Mouse (Mus musculus) neural tube, embryonic 10.5 days (tissue): ENCODE results near the gene Prex1.

Experiments used
- DNase-seq: peaks from one replicate; pipeline ENCODE4 v3.0.0-alpha.2; 2017; ENCODE audit warnings: low spot score; ENCODE audit errors: extremely low spot score

The Prex1 gene

DNA sequence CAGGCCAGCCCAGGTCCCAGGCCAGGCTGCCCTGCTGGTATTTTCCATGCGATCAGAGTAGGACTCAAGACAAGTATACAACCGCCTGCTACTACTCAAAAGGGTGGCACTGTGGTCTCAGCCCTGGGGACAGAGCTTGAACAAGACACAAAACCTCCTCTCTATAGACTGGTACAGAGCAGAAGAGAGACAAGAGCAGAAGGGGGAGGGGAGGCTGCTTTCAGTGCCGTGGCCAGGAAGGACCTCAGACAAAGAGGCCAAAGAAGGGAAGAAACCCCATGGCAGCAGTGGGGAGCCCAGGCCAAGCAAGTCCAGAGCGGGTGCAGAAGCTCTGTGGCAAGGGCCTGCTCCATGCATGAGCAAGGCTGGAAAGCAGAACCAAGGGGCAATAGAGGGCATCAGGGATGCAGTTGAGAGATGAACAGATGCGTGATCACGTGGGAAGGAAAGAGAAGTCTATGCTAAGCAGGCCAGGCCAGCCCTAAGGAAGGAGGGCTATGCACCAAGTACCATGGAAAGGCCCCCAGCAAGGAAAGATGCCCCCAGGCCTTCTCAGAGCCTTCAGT lies 51.0 kb downstream of the Prex1 start:
- no peak for DNase-seq

DNA sequence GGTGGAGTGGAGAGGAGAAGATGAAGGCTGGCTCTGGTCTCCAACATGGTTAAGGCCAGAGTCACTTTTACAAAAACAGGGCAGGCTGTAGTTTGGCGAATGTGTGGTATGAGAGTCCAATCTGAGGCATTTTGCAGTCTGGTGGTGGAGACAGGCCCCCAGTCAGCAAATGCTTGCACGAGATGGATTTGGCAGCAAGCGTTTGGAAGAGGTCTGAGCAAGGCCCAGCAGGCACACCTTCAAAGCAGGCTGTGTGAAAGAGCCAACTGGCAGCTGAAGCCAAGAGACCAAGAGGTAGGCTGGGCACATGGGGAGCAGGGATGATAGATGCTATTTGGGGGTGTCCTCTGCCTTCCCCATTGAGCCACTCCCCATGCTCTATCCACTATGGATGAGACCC lies 51.7 kb downstream of the Prex1 start:
- DNase-seq = no peak

DNA sequence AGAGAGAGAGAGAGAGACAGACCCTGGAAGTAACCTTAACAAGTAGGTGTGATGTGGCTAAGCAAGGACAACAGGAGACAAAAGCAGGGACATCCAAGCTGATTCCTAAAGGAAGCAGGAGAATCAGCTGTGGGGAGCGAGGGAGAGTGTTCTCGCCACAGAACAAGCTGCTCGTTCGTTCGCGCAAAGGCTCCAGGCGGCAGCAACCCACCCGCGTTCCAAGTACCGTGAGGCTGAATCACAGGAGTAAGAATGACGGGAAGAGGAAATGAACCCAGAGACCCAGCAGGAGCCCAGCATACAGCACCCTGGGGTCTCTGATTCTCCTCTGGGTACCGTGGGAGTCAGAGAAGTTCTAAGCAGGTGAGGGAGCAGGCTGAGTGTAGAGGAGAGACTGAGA lies 52.1 kb downstream of the Prex1 start:
- DNase-seq = no peak

DNA sequence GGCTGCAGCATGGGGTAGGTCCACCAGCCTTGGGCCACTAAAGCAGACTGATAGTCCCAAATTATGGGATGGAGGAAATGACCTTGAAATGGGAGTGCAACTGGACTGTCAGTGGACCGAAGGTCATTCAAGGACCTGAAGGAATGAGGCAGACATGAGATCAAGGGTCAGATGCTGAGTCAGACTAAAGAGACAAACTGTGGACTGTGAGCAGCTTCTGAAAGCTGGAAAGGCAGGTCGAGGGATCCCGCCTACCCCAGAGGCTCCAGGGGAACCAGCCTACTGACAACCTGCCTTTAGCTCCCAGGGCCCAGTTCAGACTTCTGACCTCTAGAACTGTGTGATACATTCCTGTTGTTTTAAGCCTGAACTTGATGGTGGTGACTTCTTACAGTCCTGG lies 55.3 kb downstream of the Prex1 start:
- no peak for DNase-seq

DNA sequence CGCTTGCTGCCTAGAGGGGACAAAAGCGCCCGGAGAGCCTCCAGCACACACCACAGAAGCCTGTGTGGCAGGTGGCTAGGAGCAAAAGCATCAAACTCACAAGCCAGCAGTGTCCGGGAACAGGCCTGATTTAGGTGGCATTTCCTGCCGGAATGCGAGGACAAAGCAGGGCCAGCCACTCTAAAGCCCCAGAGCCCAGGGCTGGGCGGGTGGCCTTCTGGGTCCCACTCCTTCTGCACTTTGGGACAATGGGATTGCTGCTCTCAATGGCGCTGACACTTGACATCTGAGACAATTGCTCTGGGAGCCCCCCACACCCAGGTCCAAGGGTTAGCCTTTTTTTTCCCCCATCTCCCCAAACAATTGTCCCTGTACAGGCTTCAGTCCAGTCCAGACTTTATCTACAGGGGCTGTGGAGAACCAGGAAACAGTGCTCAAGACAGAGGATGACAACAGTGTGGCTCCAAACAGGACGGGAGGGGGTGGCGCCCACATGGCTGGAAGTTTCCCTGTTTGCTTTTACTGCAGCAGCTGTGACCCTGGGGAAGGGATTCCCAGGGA lies 56.1 kb downstream of the Prex1 start:
- peak; percentile 60 for DNase-seq

DNA sequence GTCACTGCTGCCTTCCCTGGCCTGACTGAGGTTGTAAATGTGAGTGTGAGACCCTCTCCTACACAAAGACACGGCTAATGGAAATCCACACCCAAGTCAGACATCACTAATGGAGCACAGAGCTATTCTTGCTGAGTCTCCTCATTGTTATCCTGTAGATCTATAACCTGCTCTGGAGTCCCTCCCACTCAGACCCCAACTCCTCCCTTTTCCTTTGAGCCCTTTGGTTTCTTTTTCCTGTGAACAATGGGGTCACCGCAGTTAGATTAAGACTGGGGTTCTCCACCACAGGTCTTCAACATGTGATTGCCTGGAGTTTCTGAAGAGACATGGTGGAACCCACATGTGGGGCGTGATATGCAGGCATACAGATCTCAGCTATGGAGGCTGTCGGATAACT lies 57.0 kb downstream of the Prex1 start:
- peak; percentile 44 for DNase-seq

DNA sequence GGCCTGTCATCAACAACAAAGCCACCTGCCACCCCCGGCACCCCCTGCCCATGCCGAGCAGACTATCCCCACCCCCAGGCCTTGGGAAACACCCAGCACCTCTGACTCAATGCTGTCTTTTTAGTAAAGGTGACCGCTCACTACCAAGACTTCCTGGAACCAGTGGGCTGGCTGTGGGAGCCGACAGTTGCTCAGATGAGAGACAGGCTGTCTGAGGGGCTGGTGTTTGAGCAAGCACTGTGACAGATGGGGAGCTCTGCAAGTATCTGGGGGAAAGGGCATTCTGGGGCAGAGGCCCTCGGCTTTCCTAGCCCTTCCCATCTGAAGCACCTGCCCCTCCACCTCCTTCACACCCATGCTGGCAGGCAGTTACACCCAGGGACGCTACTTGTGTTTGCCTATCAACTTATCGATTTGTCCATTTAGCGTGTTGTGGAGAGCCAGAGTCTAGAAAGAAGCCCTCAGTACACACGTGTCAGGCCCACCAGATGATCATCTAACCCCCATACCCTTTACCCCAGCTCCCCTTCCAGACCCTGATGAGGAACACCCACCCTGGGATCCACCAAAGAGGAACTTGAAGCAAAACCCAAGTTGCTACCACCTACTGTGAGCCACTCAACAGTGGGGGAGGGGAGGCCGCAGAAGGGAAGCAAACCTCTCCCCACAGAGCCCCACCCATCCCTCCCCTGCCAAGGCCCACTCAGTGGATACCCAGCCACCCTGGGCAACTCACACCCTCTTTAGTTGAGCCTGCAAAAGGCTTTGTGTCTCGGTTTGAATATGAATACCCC lies 57.7 kb downstream of the Prex1 start:
- no peak for DNase-seq

DNA sequence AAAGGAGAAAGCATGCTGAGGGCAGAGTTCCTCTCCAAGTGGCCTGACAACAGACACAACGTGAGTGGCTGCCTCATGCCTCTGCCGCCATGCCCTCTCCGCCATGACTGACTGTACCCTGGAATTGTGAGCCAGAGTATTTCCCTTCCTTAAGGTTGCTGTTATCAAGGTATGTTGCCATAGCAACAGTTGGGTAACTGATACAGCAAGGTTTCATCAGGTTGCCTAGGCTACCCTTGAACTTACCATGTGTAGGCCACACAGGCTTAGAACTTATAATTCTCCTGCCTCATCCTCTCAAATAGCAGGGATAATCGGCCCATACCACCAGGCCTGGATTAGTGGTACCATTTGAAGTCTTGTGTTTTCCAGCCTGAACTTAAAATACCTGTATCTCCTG lies 58.3 kb downstream of the Prex1 start:
- no peak for DNase-seq

DNA sequence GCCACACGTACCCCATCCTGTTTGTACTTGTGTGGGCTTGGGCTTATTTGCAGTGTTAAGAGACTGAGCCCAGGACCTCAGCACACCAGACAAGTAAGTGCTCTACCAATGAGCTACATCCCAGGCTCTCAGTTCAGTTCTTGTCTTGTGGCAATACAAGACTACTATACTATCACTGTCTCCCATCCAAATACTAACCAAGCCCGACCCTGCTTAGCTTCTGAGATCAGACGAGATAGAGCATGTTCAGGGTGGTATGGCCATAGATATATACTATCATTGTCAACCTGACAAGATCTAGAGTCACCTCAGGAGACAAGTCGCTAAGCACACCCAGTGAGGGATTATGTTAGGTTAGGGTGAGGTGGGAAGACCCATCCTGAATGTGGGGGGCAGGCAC lies 58.8 kb downstream of the Prex1 start:
- DNase-seq = no peak

DNA sequence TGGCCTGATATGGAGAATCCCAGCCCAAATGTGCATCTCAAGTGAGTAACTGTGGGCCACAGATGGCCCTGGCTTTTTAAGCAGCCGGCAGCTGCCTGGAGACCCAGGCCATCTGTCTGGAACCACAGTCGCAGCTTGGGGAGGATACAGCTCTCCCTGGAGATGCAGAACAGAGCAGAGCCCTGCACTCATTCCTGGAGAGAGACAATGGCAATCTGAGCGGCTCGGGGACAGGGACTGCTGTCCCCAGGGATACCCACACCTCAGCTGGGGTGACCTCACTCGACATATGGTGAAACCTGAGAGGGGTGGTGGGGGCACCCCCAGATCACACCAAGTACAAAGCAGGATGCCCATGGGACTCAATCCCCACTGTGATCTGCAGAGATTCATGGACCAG lies 60.1 kb downstream of the Prex1 start:
- DNase-seq = peak; percentile 46

DNA sequence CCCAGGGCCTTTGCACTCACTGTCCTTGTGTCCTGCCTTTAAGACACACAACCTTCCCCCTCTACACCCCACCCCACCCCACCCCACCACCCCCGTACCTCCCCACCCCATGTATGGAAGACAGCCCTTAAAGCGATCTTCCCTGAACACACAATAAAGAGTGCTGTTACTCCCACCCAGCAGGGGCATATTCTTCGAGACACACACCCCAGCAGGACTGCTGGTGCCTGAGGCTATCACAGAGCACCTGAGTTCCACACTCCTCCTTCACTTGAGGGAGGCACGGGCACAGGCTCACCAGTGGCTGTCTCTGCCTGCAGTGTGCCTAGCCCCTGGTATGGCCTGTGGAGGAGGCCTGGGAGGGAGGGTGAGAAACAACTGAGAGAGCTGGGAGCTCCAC lies 61.0 kb downstream of the Prex1 start:
- DNase-seq = no peak

DNA sequence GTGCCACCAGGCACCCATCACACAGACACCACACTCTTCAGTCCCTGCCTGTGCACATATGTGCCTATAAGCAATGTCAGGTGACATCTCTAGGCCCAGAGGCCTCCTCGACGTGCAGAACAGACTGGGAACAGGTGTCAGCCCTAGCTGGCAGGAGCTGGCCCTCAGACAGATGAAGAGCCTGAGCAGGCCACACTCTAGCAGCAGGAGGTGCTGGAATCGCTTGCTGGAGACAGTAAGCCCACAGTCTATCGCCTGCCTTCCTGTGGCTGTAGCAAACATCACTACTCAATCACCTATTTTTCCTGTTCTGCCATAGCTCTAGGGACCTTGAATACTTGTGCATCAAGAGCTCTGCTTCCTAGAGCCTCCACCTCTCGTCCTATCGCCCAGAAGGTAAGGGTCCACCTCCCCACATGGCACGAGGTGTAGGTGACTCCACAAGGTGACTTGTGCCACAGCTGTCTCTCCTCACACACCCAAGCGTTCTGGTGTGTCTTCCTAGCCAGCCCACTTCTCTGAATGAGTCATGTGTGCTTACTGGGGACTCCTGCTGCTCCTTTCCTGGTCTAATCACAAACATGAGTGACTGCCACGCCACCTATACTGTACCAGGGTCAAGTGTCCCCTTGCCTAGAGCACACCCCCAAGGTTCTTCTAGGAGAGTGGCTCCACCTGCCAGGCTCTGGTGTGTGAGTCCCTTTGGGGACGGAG lies 62.2 kb downstream of the Prex1 start:
- no peak for DNase-seq

DNA sequence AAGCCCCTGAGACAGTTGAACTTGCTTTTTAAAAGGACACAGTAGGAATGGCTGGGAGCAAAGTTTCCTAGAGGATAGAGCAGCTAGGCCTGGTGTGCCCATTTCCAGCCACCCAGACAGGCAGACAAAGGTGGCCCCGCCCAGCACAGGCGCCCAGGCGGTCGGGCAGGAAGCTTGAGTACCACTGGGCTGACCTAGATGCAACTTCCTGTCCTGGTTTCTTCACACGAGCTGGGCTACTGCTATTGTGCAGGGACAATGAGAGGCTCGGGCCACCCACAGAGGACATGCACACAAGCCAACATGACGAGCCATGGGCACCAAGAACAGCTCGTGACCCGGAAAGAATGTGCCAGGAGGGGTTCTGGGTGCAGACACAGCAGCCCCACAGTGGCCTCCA lies 63.2 kb downstream of the Prex1 start:
- DNase-seq = no peak

DNA sequence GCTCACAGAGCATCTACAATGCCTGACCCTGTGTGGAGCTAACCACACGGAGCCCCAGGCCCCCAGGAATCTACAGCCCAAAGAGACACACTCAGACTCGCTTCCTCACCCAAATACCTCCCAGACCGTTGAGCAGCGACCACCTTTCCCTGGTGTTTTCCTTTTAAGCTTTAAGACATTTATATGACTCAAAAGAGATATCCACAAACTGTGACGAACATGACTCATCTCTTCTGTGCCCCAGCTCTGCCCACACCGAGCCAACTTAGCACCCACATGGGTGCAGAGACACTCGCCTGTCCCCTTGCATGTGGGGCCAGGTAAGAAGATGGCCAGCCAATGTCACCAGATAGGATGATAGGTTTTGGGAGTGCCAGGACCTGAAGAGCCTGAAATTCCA lies 66.4 kb downstream of the Prex1 start:
- no peak for DNase-seq

DNA sequence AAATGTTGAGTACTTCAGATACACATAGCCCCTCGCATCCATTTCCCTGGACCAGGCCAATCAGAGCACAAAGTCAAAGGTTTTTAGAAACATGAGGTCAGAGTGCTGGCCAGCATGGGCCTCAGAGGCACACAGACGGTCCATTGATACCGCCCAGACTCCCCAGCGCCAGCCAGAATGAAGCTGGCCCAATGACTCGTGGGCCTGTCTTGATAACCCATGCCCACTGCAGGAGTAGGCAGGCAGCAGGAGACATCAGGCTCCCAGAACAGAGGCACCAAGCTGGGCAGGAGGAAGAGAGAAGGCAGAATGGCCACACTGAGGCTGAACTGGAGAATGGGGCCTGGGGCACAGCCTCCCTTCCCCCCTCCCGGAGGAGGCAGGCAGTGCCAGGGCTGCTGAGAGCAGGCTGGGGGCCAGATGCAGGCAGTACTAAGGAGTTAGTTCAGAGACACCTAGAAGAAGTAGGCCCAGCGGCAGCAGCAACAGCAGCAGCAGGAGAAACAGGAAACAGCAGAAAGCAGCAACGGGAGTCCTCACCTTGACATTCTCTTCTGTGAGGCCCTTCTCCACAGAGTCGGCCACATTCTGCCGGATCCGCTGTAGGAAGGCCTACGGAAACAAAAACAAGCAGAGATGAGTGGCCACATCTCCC lies 67.1 kb downstream of the Prex1 start:
- no peak for DNase-seq

DNA sequence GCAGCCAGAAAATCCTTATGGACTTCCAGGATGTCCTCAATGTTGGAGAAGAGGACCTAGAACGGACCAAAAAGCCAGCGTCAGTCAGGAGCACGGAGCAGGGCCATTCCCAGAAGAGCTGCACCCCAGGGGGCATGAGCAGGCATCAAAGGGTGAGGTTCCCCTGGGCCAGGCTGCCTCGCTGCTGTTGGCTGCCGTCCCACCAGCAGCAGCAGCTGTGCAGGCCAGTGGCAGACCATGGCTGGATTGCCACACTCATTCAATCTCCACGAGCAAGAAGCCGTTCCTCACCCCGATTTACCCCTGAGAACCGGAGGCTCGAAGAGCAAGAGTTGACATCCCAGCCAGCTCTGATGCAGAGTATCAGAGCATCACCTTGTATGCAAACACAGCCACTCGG lies 68.8 kb downstream of the Prex1 start:
- no peak for DNase-seq

DNA sequence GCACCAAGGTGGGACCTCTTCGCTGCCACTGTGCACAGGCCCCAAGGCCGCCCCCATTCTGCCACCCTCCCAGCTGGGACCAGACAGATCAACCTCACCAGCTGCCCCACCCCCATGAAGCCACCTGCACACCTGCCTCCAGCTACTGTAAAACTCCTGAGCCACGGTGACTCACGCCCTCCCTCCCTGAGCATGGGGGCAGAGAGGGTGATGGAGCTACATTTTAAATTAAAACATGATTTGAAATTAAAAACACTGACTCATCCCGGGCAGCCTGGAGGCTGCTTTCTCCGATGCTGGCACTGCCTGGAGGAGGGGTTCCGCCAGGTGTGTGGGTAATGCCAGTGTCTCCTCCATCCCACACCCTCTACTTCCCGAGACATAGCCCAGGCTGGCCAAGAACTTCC lies 71.0 kb downstream of the Prex1 start:
- DNase-seq = no peak

DNA sequence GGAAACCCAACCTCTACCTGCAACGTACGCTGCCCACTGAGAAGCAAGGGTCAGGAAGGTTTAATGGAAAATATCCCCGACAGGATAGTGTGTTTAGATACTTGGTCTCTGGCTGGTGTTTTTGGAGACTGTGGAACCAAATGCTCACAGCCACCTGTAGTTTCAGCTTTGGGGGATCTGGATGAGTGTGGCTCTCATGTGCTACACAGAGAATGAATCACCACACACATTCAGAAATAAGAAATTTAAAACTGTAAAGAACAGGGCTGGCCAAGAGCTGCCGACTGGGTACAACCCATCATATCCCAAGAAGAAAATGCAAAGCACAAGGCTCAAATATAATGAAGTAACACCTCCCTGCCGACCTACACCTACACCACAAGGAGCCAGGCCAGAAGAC lies 73.9 kb downstream of the Prex1 start:
- no peak for DNase-seq

DNA sequence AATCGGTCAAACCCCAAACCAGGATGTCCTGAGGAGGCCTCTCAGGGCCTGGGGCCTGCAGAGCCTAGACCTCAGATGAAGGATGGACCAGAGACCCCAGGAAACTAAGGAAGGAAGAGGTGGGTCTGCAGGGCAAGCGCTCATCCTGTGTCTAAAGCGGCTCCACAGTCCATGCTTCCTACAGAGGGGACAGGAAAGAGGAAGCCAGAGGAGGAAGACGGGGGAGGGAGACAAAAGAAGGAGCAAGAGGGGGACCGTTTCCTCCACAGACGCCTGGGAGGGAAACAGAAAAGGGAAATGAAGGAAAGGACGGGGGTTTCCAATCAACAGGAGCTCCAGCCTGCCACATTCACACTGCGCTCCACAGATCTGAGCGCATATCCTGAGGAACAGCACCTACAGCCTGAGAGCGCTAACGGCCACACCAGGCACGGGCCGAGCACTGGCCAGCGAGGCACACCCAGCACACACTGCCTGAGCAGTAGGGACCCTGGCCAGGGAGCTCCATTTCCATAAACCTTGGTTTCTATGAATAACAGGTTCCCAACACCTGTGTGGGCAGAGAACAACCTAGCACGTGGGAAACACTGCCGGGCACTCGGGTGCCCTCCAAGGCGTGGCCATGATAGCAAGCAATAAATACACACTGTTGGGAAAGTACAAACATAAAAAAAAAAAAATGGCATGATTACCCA lies 74.5 kb downstream of the Prex1 start:
- no peak for DNase-seq

DNA sequence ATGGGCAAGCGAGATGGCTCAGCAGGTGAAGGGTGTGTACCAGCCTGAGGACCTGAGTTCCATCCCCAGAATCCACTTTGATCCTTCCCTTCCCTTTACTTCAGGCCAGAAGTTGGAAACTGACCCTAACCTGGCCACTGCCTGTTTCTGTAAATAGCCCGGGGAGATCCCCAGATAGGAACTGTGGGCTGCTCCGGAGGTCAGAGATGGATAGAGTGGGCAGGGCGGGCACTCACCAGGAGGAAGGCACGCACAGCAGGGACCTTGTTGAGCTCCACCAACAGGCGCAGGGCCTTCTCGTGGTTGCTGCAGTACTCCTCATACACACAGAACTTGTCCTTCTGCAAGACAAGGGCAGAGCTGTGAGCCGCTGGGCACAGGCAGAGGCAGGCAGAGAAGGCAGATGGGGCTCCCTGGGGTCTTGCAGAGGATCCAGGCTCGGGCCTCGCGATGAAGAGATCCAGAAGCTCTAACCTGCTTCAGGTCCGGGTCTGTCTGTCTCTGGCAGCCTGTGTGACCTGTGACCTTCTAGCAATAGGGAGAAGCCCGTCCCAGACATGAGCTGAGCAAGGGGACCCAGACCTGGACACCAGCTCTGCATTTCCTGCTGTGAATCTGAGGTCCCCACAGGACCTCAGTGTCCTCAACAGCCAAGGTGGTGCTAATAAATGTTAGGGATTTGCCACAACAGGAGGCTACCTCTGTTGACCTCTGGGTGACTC lies 75.4 kb downstream of the Prex1 start:
- no peak for DNase-seq

DNA sequence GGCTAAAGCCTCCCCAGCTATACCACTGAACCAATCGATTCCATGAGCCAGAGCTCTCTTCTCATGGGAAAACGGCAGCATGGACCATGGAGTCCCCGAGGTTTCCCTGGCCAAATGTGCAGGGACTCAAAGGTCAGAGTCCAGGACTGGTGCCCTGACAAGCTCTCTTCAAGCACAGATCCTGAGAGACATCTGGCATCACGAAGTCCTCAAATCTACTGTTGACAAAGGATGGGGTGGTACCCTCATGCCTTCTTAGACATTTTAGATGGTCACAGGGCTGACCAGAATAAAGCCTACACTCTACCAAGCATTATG lies 76.0 kb downstream of the Prex1 start:
- no peak for DNase-seq
